Mouse (Mus musculus) C2C12 (cell line): ENCODE measurements around the gene Prr19. TPM values are rescaled to one million over a fixed set of nuclear protein-coding genes. Genes with fewer than 3 reads are reported as not detected.

Experiments used
- H3K27me3 ChIP-seq: one replicate; pipeline ENCODE4 v1.6.1; 2011; ENCODE audit not compliant: control insufficient read depth, insufficient read depth, insufficient read length
- H3K36me3 ChIP-seq: one replicate; pipeline ENCODE4 v1.6.1; 2011; ENCODE audit not compliant: control insufficient read depth, insufficient read depth
- H3K4me3 ChIP-seq: one replicate; pipeline ENCODE4 v1.5.1; 2011; ENCODE audit warnings: mild to moderate bottlenecking, control low read depth; ENCODE audit not compliant: poor library complexity, insufficient read depth, severe bottlenecking
- H3K79me2 ChIP-seq: one replicate; pipeline ENCODE4 v1.6.1; 2011; ENCODE audit not compliant: control insufficient read depth, insufficient read depth
- H3K79me3 ChIP-seq: one replicate; pipeline ENCODE4 v1.6.1; 2011; ENCODE audit warnings: low read depth, control low read depth
- H3ac ChIP-seq: one replicate; pipeline ENCODE3; 2011; ENCODE audit warnings: low read depth; ENCODE audit not compliant: control insufficient read depth, insufficient read length
- CEBPB ChIP-seq: IDR thresholded peaks from one replicate; pipeline ENCODE4 v1.6.1; 2011; ENCODE audit warnings: low read depth, mild to moderate bottlenecking, control low read depth, moderate library complexity
- CTCF ChIP-seq: IDR thresholded peaks from one replicate; pipeline ENCODE4 v1.5.1; 2011; ENCODE audit not compliant: control insufficient read depth, insufficient read depth, insufficient read length
- FOSL1 ChIP-seq: IDR thresholded peaks from one replicate; pipeline ENCODE4 v1.8.0; 2011; ENCODE audit warnings: mild to moderate bottlenecking, low read length; ENCODE audit not compliant: poor library complexity, insufficient read depth, severe bottlenecking
- MAX ChIP-seq: IDR thresholded peaks from one replicate; pipeline ENCODE4 v1.6.1; 2011; ENCODE audit warnings: mild to moderate bottlenecking, control low read depth
- MYOD1 ChIP-seq: IDR thresholded peaks from one replicate; pipeline ENCODE4 v1.6.1; 2011; ENCODE audit warnings: low read depth; ENCODE audit not compliant: control insufficient read depth, insufficient read length
- MYOG ChIP-seq: IDR thresholded peaks from one replicate; pipeline ENCODE4 v1.6.1; 2011; ENCODE audit not compliant: control insufficient read depth, insufficient read length; ENCODE audit errors: extremely low read depth
- USF1 ChIP-seq: IDR thresholded peaks from one replicate; pipeline ENCODE4 v1.6.1; 2011; ENCODE audit warnings: low read depth, mild to moderate bottlenecking, control low read depth, moderate library complexity
- polyA plus RNA-seq: library from polyadenylated mRNA; unstranded; fragments of >200 nt; fragmentation: generic; extraction: Trizol; gene quantifications from one replicate; pipeline ENCODE4 v1.2.1, GENCODE M21; 2012; ENCODE audit warnings: missing spikeins

The Prr19 gene
- polyA plus RNA-seq, 1 experiment, result not detected

DNA sequence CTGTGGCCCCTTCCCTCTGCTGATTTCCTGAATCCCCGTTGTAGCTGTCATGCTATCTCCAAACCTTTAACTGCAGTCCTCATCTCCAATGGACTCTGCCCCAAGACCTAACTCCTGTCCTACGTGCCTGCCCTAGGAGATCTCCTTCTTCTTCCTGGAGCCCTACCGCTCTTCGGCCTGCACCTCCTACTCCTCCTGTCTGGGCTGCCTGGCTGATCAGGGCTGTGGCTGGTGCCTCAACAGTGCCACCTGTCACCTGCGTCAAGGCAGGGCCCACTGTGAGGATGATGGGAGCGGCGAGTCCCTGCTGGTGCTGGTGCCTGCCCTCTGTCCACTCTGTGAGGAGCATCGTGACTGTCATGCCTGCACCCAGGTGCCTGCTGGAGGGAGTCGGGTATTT is 38.1 kb downstream of the Prr19 start:
- Histone ChIP-seq H3K4me3 (no peak overlapping the region), H3K79me3 (no peaks in the 10 kb centered on the region), H3K36me3 (peaks cover 9% of the 10 kb centered on the region), H3K27me3 (no peaks in the 10 kb centered on the region), H3ac (no peak overlapping the region), H3K79me2 (no peaks in the 10 kb centered on the region)
- no peak for TF ChIP-seq MYOD1

DNA sequence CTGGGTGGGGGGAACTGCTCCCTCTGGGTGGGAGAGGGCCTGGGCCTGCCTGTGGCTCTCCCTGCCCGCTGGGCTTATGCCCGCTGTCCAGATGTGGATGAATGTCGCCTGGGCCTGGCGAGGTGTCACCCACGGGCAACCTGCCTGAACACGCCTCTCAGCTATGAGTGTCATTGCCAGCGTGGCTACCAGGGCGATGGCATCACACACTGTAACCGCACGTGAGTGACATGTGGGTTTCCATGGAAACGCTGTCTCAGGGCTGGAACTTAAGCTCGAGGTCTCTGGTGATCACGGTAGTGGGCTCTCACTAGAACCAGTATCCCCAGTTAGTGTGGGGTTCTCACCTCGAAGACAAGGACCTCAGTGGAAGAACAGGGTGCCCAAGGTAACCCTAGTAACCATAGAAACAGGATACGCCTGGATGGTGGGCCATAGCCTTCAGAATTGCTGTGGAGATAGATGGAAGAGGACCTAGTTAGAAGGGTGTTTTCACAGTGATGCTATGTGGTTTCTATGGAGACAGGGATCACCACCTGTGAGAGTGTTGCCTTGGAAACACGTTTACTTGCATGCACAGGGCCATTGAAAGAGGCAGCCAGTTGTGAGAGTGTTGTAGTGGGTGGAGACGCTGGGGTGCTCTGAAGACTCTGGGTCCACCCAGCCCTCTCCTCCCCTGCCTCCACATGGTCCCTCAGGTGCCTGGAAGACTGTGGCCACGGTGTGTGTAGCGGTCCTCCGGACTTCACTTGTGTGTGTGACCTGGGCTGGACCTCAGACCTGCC is 40.0 kb downstream of the Prr19 start:
- no peak overlapping the region for H3K4me3 ChIP-seq
- TF ChIP-seq MYOG (no peak), MYOD1 (no peak), CEBPB (no peak), FOSL1 (no peak), USF1 (no peak), CTCF (no peak), MAX (no peak)
- H3K27me3 ChIP-seq, result no peaks in the 10 kb centered on the region
- no peaks in the 10 kb centered on the region for H3K79me2 ChIP-seq
- H3K79me3 ChIP-seq, result no peaks in the 10 kb centered on the region
- H3ac ChIP-seq, result no peak overlapping the region
- peaks cover 6% of the 10 kb centered on the region for H3K36me3 ChIP-seq

DNA sequence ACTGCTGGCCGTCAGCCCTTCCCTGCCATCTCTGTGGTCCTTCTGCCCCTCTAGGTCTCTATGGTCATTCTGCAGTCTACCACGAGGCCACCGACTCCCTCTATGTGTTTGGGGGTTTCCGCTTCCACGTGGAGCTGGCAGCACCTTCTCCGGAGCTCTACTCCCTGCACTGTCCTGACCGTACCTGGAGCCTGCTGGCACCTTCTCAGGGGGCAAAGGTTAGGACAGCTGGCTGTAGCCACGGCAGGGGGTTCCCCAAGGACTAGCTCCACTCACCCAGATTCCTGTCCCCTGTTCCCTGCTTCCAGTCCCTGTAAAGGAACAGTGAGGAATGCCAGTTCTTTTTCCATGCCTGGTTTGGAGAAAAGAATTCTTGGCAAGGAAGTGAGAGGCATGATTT is 47.6 kb downstream of the Prr19 start:
- TF ChIP-seq CTCF, result no peak
- no peak for TF ChIP-seq MAX
- no peak for TF ChIP-seq USF1
- no peak for TF ChIP-seq MYOG
- no peak for TF ChIP-seq FOSL1
- TF ChIP-seq CEBPB, result no peak
- no peak for TF ChIP-seq MYOD1
- H3K79me3 ChIP-seq, result no peaks in the 10 kb centered on the region
- H3K27me3 ChIP-seq, result no peaks in the 10 kb centered on the region
- H3K79me2 ChIP-seq, result no peaks in the 10 kb centered on the region
- H3K36me3 ChIP-seq, result peaks cover 18% of the 10 kb centered on the region
- no peak overlapping the region for H3K4me3 ChIP-seq
- H3ac ChIP-seq, result no peak overlapping the region

Other genes with a start within 250 kb of the Prr19 start
- gene Grik5, start 229.1 kb upstream of the Prr19 start, polyA plus RNA-seq, result 9.8 TPM
- gene Zfp574, start 228.8 kb upstream of the Prr19 start, polyA plus RNA-seq, result 15.5 TPM
- 0.02 TPM for gene Pou2f2, start 121.7 kb upstream of the Prr19 start, polyA plus RNA-seq
- gene Dedd2, start 80.8 kb upstream of the Prr19 start, polyA plus RNA-seq, result 5.3 TPM
- gene Zfp526, start 80.0 kb upstream of the Prr19 start, polyA plus RNA-seq, result 5.4 TPM
- gene Gsk3a, start 63.6 kb upstream of the Prr19 start, polyA plus RNA-seq, result 87.3 TPM
- gene Erf, start 50.6 kb upstream of the Prr19 start, polyA plus RNA-seq, result 61.8 TPM
- 79.5 TPM for gene Cic, start 33.7 kb upstream of the Prr19 start, polyA plus RNA-seq
- 90.8 TPM for gene Pafah1b3, start 3.4 kb upstream of the Prr19 start, polyA plus RNA-seq
- 0.13 TPM for gene Tmem145, start 4.7 kb downstream of the Prr19 start, polyA plus RNA-seq
- gene Megf8, start 15.8 kb downstream of the Prr19 start, polyA plus RNA-seq, result 31.9 TPM
- 0.08 TPM for gene Cnfn, start 68.3 kb downstream of the Prr19 start, polyA plus RNA-seq
- gene Lipe, start 97.3 kb downstream of the Prr19 start, polyA plus RNA-seq, result 3.0 TPM
- gene Cxcl17, start 111.5 kb downstream of the Prr19 start, polyA plus RNA-seq, result not detected
- 0.06 TPM for gene Ceacam1, start 176.2 kb downstream of the Prr19 start, polyA plus RNA-seq
- not detected for gene Ceacam2, start 238.4 kb downstream of the Prr19 start, polyA plus RNA-seq